Mouse (Mus musculus) embryonic facial prominence, embryonic 11.5 days (tissue): ENCODE results near the gene Nav3. TPM values are rescaled to one million over a fixed set of nuclear protein-coding genes. Genes with fewer than 3 reads are reported as not detected.

ENCODE experiments used
- ATAC-seq: fragments of 200-750 bp; cut with Nextera tagmentation; replicated peaks from 2 replicates; pipeline ENCODE4 v1.8.0; 2017; ENCODE audit warnings: low read depth; ENCODE audit not compliant: insufficient number of reproducible peaks, low FRiP score, low TSS enrichment
- DNase-seq: peaks from one replicate; pipeline ENCODE4 v3.0.0-alpha.2; 2015; ENCODE audit warnings: low spot score
- H3K27ac ChIP-seq: fragments of 300-500 bp; sonication (generic); replicated peaks from 2 replicates; pipeline ENCODE4 v1.5.1; 2014; ENCODE audit warnings: mild to moderate bottlenecking, low read depth, low read length, control low read depth
- H3K27me3 ChIP-seq: fragments of 300-500 bp; sonication (generic); 2 replicates; pipeline ENCODE4 v1.6.1; 2014; ENCODE audit warnings: mild to moderate bottlenecking, low read length, moderate library complexity, mixed read lengths; ENCODE audit not compliant: control insufficient read depth, insufficient read depth
- H3K36me3 ChIP-seq: fragments of 300-500 bp; sonication (generic); replicated peaks from 2 replicates; pipeline ENCODE4 v1.6.1; 2014; ENCODE audit warnings: low read depth, mild to moderate bottlenecking, low read length, moderate library complexity, mixed read lengths; ENCODE audit not compliant: control insufficient read depth, insufficient read depth
- H3K4me1 ChIP-seq: fragments of 300-500 bp; sonication (generic); 2 replicates; pipeline ENCODE4 v1.6.1; 2014; ENCODE audit warnings: low read length, mixed read lengths; ENCODE audit not compliant: control insufficient read depth, insufficient read depth
- H3K4me2 ChIP-seq: fragments of 300-500 bp; sonication (generic); 2 replicates; pipeline ENCODE4 v1.6.1; 2014; ENCODE audit warnings: low read depth, mild to moderate bottlenecking, control low read depth, low read length, moderate library complexity
- H3K4me3 ChIP-seq: fragments of 300-500 bp; sonication (generic); 2 replicates; pipeline ENCODE4 v1.5.1; 2014; ENCODE audit warnings: low read depth, low read length, control low read depth
- H3K9ac ChIP-seq: fragments of 300-500 bp; sonication (generic); replicated peaks from 2 replicates; pipeline ENCODE4 v1.6.1; 2014; ENCODE audit warnings: mild to moderate bottlenecking, control low read depth, low read length
- H3K9me3 ChIP-seq: fragments of 300-500 bp; sonication (generic); replicated peaks from 2 replicates; pipeline ENCODE4 v1.6.1; 2016; ENCODE audit warnings: mild to moderate bottlenecking, low read length, inconsistent platforms, mixed read lengths; ENCODE audit not compliant: control insufficient read depth
- WGBS: fragments of 180-500 bp; shearing (Covaris S2); extraction: QIAGEN DNeasy Blood & Tissue Kit; methylation state at CpG from one replicate; pipeline ENCODE4 v1.1.7; 2014; 5-methylcytosine and 5-hydroxymethylcytosine counted together
- polyA plus RNA-seq: library from polyadenylated mRNA; unstranded; fragments of >200 nt; fragmentation: Nextera tagmentation; extraction: Ambion mirVana; gene quantifications from 2 replicates; pipeline ENCODE4 v1.2.1, GENCODE M21; 2014

Gene Nav3
- polyA plus RNA-seq, 1 experiment from 2014 or later = 3.2 TPM

DNA sequence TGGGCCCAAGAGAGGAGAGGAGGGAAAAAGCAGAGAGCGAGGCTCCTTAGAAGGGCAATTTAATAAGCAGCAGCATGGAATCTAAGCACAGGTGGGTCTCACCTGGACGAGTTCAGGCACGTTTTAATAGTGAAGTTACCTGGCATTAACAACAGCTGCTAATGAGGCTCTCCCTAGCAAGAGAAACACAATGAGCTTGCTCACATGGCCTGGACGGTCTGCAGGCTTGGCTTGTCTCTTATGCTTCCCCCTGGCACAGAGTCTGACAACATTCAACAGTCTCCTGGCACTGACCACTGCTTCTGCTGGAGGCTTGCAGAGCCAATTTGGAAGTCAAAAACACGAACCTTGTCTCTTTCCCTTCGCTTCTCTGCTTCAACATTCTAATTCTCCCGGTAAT lies 804.5 kb downstream of the Nav3 start:
- no peaks in the 10 kb centered on the region for H3K4me1 ChIP-seq
- no peak overlapping the region for H3K9ac ChIP-seq
- no peak overlapping the region for H3K4me3 ChIP-seq
- no peaks in the 10 kb centered on the region for H3K36me3 ChIP-seq
- DNase-seq = no peak
- no peak for ATAC-seq
- no peaks in the 10 kb centered on the region for H3K27me3 ChIP-seq
- 70% methylated on average over 7 of the region's 7 CpGs for WGBS
- H3K27ac ChIP-seq = no peak overlapping the region
- no peak overlapping the region for H3K4me2 ChIP-seq
- H3K9me3 ChIP-seq = no peaks in the 10 kb centered on the region

GRCm38 (mm10) chr10:109643598-109643997 lies 812.4 kb downstream of the Nav3 start:
- Histone ChIP-seq H3K27me3 (no peaks in the 10 kb centered on the region), H3K4me2 (no peak overlapping the region), H3K27ac (no peak overlapping the region), H3K9ac (no peak overlapping the region), H3K4me1 (no peaks in the 10 kb centered on the region), H3K36me3 (no peaks in the 10 kb centered on the region), H3K4me3 (no peak overlapping the region), H3K9me3 (no peaks in the 10 kb centered on the region)
- no peak for ATAC-seq
- no peak for DNase-seq
- 87% methylated on average over 3 of the region's 3 CpGs for WGBS

DNA sequence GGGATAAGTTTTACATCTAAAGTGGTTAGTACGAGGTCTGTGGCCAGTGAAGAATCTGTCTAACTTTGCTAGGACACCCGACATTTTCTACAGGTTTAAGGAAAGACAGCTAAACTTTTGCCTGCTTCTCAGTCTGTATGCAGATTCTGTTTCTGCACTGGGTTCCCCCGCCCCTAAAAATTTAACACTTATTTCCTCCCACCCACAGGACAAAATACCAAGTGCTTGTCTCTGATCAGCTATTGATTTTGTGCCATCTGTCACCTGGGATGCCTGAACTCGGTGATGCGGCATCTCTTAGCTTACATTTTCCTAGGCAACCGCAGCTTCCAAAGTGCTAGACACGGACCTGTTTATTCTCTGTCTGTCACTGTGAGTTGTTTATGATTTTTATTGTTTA lies 814.2 kb downstream of the Nav3 start:
- Histone ChIP-seq H3K9me3 (no peaks in the 10 kb centered on the region), H3K4me3 (no peak overlapping the region), H3K27me3 (no peaks in the 10 kb centered on the region), H3K4me1 (no peaks in the 10 kb centered on the region), H3K36me3 (no peaks in the 10 kb centered on the region), H3K4me2 (no peak overlapping the region), H3K9ac (no peak overlapping the region), H3K27ac (no peak overlapping the region)
- no peak for DNase-seq
- no peak for ATAC-seq
- WGBS = 88% methylated on average over 7 of the region's 7 CpGs

GRCm38 (mm10) chr10:109637702-109638101 lies 818.3 kb downstream of the Nav3 start:
- no peaks in the 10 kb centered on the region for H3K9me3 ChIP-seq
- ATAC-seq (no peak), DNase-seq (no peak)
- 77% methylated on average over 16 of the region's 16 CpGs for WGBS
- H3K4me3 ChIP-seq = no peak overlapping the region
- H3K4me2 ChIP-seq = no peak overlapping the region
- no peaks in the 10 kb centered on the region for H3K27me3 ChIP-seq
- no peaks in the 10 kb centered on the region for H3K4me1 ChIP-seq
- H3K36me3 ChIP-seq = no peaks in the 10 kb centered on the region
- no peak overlapping the region for H3K9ac ChIP-seq
- H3K27ac ChIP-seq = no peak overlapping the region
